Mouse (Mus musculus) limb, embryonic 11.5 days (tissue): ENCODE data around the gene Cux2. TPM values are rescaled to one million over a fixed set of nuclear protein-coding genes. Genes with fewer than 3 reads are reported as not detected.

Experiments
- ATAC-seq: fragments of 200-750 bp; cut with Nextera tagmentation; 2 replicates; pipeline ENCODE4 v1.8.0; 2017; ENCODE audit warnings: low read depth; ENCODE audit not compliant: insufficient number of reproducible peaks, low FRiP score, low TSS enrichment
- DNase-seq: peaks from one replicate; pipeline ENCODE4 v3.0.0-alpha.2; 2015; ENCODE audit warnings: low spot score
- H3K27ac ChIP-seq: fragments of 300-500 bp; sonication (generic); replicated peaks from 2 replicates; pipeline ENCODE4 v1.5.1; 2014; ENCODE audit warnings: low read depth, mild to moderate bottlenecking, low read length
- H3K27me3 ChIP-seq: fragments of 300-500 bp; sonication (generic); 2 replicates; pipeline ENCODE4 v1.6.1; 2014; ENCODE audit warnings: mild to moderate bottlenecking, low read length, mixed read lengths; ENCODE audit not compliant: control insufficient read depth, insufficient read depth
- H3K36me3 ChIP-seq: fragments of 300-500 bp; sonication (generic); 2 replicates; pipeline ENCODE4 v1.6.1; 2014; ENCODE audit warnings: mild to moderate bottlenecking, low read length, moderate library complexity, mixed read lengths; ENCODE audit not compliant: control insufficient read depth, insufficient read depth
- H3K4me1 ChIP-seq: fragments of 300-500 bp; sonication (generic); 2 replicates; pipeline ENCODE4 v1.6.1; 2014; ENCODE audit warnings: low read length, mixed read lengths; ENCODE audit not compliant: control insufficient read depth, insufficient read depth
- H3K4me2 ChIP-seq: fragments of 300-500 bp; sonication (generic); 2 replicates; pipeline ENCODE4 v1.6.1; 2014; ENCODE audit warnings: low read depth, mild to moderate bottlenecking, moderate library complexity; ENCODE audit not compliant: severe bottlenecking
- H3K4me3 ChIP-seq: fragments of 300-500 bp; sonication (generic); 2 replicates; pipeline ENCODE4 v1.5.1; 2014; ENCODE audit warnings: low read depth, low read length
- H3K9ac ChIP-seq: fragments of 300-500 bp; sonication (generic); 2 replicates; pipeline ENCODE4 v1.6.1; 2014; ENCODE audit warnings: mild to moderate bottlenecking, low read length
- H3K9me3 ChIP-seq: fragments of 300-500 bp; sonication (generic); 2 replicates; pipeline ENCODE4 v1.6.1; 2016; ENCODE audit warnings: low read length; ENCODE audit not compliant: control insufficient read depth
- WGBS: fragments of 180-500 bp; shearing (Covaris S2); extraction: QIAGEN DNeasy Blood & Tissue Kit; methylation state at CpG from one replicate; pipeline ENCODE4 v1.1.7; 2014; 5-methylcytosine and 5-hydroxymethylcytosine counted together
- microRNA-seq: library from miRNA; unstranded; fragments of <30 nt; microRNA quantifications from one replicate; pipeline ENCODE4, GENCODE M21; 2016
- polyA plus RNA-seq: library from polyadenylated mRNA; unstranded; fragments of >200 nt; fragmentation: Nextera tagmentation; extraction: Ambion mirVana; gene quantifications from 2 replicates; pipeline ENCODE4 v1.2.1, GENCODE M21; 2014

Gene Cux2
- polyA plus RNA-seq, 1 experiment from 2014 or later, result 3.7 TPM

DNA sequence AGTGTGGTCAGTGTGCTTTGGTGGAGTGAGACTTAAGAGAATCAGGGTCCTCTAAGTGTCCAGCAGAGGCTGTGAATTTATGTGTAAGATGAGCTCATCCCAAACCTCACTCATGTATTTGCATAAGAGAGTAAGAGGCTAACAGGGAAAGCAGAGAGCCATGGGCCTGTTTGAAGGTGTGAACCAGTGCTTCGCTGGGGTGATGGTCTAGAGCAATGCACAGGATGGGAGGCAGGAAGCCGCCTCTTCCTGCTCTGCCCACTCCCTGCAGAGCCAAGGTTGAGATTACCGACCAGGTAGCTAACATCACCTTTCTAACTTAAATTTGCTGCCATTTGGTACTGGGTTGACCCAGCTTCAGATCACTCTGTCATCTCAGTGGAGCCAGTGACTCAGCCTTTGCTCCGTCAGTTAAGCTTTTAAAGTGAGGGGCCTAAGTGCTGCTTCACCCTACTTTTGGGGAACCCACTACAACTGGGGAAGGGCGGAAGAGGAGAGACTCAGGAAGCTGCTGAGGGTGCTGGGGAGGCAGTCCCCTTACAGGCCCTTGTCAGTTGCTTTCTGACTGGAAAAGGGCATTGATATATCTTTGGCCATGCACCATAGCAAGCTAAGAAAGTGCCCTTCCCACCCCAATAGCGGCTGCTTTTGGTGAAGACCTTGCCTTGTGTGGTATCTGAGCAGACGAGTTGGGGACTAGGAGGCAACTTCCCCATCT lies 237.2 kb downstream of the Cux2 start:
- Histone ChIP-seq H3K4me3 (no peak overlapping the region), H3K27ac (no peak overlapping the region), H3K27me3 (no peaks in the 10 kb centered on the region), H3K4me1 (no peaks in the 10 kb centered on the region), H3K9ac (no peak overlapping the region), H3K4me2 (no peak overlapping the region), H3K36me3 (peaks cover 42% of the 10 kb centered on the region), H3K9me3 (no peaks in the 10 kb centered on the region)
- ATAC-seq (no peak), DNase-seq (no peak)
- WGBS, result 89% methylated on average over 7 of the region's 7 CpGs

DNA sequence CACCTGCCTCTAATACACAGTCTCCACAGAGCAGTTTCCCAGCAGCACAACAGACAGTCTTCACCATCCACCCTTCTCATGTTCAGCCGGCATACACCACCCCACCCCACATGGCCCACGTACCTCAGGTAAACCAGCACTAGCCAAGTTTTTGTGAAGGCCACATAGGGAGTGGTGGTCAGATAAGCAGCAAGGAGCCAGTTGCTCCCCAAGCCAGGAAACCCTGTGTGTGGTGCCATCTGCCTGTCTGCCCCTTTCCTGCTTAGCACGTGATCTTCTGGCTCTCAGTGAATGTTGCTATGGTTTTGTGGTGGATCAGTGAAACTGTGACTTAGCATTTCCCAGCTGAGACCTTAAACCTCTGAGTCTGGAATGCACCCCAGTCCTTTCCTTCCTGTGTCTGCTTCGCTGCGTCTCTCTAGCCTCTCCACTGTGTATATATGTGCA lies 238.4 kb downstream of the Cux2 start:
- H3K4me2 ChIP-seq, result no peak overlapping the region
- no peak for DNase-seq
- no peaks in the 10 kb centered on the region for H3K9me3 ChIP-seq
- 0 out of 2 replicates have a peak overlapping the region, but pooled peaks have one; percentile 24 for H3K27ac ChIP-seq
- no peak overlapping the region for H3K9ac ChIP-seq
- no peaks in the 10 kb centered on the region for H3K4me1 ChIP-seq
- WGBS, result 90% methylated on average over 5 of the region's 5 CpGs
- H3K27me3 ChIP-seq, result no peaks in the 10 kb centered on the region
- H3K36me3 ChIP-seq, result peaks cover 31% of the 10 kb centered on the region
- H3K4me3 ChIP-seq, result no peak overlapping the region
- ATAC-seq, result no peak

DNA sequence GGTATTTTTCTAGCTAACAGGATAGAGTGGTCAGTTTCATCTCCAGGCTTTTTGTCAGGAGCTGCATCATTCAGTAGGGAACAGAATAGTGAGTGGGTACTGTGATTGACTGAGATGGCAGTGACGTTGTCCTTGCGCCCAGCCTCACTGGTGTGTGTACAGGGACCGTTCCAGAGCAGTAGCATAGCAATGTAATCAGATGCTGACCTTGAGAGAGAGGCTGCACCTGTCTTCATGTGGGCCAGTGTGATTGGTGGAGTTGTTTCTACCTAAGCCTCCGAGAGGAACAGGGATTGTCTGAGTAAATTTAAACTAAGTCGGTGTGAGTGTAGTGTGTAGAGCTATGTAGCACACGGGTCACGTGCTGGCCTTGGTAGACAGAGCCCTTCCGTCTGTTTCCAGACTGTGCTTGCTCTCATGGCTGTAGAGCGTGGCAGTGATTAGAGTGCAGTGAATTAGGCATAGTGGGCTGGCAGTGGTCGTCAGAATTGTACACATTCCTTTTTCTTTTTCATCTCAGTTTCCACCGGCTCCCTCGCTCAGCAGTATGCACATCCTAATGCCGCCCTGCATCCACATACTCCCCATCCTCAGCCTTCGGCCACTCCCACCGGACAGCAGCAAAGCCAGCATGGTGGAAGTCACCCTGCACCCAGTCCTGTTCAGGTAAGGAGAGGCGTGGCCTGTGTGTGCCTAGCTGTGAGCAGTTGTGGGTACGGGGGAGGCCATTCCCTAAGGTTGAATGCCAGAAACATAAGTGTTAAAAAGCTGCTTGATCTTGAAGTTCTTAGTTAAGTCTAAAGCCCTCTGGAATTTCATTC lies 239.4 kb downstream of the Cux2 start:
- ATAC-seq, result no peak
- DNase-seq, result no peak

DNA sequence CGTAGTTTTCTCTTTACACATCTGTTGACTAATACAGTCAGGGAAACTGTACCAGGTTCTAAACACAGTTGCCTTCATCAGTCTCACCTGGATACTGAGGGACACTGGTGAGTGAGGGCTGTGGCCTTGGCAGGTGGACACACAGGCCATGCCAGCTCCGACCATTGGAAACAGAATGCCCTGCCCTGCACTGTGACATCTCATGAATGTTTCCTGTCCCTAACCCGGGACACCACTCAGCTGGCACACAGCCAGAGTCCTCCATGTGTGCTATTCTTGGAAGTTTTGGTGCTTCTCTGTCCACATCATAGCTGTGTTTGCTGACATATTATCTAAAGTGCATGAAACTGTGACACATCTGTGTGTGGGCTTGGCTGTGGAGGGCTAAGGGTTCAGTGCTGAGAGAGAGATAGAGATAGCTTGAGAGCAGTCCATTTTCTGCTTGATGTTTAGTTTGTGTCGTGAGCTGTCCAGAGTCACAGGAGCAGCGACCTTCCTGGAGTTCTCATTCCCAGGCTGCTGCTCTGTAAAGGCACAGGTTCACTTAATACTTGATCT lies 240.2 kb downstream of the Cux2 start:
- no peak overlapping the region for H3K4me2 ChIP-seq
- H3K27me3 ChIP-seq, result no peaks in the 10 kb centered on the region
- no peak overlapping the region for H3K9ac ChIP-seq
- no peaks in the 10 kb centered on the region for H3K9me3 ChIP-seq
- DNase-seq (no peak), ATAC-seq (no peak)
- no peak overlapping the region for H3K27ac ChIP-seq
- WGBS, result 80% methylated on average over 5 of the region's 5 CpGs
- peaks cover 27% of the 10 kb centered on the region for H3K36me3 ChIP-seq
- no peak overlapping the region for H3K4me3 ChIP-seq
- H3K4me1 ChIP-seq, result no peaks in the 10 kb centered on the region

More for the DNA sequence above, 239.4 kb downstream of the Cux2 start:
- Histone ChIP-seq H3K4me2 (no peak overlapping the region), H3K9me3 (no peaks in the 10 kb centered on the region), H3K27ac (no peak overlapping the region), H3K9ac (no peak overlapping the region), H3K4me1 (no peaks in the 10 kb centered on the region), H3K4me3 (no peak overlapping the region), H3K27me3 (no peaks in the 10 kb centered on the region), H3K36me3 (peaks cover 27% of the 10 kb centered on the region)
- 91% methylated on average over 17 of the region's 17 CpGs for WGBS

DNA sequence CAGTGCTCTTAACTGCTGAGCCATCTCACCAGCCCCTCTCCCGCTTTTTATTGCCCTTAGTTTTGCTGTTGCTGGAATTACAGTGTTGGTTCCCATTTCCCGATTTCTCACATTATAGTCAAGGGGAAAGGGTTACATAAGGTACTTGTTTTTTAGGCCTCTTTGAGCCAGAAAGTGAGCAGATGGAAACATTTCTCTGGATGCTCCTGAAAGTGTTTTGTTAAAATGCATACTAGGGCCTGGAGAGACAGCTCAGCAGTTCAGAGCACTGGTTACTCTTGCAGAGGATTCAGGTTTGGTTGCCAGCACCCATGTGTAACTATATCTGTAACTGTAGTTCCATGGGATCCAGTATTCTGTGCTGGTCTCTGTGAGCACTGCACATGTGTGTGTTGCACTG lies 241.7 kb downstream of the Cux2 start:
- DNase-seq, result no peak
- H3K9ac ChIP-seq, result no peak overlapping the region
- H3K27ac ChIP-seq, result no peak overlapping the region
- no peaks in the 10 kb centered on the region for H3K27me3 ChIP-seq
- no peak overlapping the region for H3K4me2 ChIP-seq
- peaks cover 21% of the 10 kb centered on the region for H3K36me3 ChIP-seq
- H3K4me3 ChIP-seq, result no peak overlapping the region
- H3K4me1 ChIP-seq, result no peaks in the 10 kb centered on the region
- ATAC-seq, result no peak
- 82% methylated on average over 2 of the region's 2 CpGs for WGBS
- H3K9me3 ChIP-seq, result no peaks in the 10 kb centered on the region

DNA sequence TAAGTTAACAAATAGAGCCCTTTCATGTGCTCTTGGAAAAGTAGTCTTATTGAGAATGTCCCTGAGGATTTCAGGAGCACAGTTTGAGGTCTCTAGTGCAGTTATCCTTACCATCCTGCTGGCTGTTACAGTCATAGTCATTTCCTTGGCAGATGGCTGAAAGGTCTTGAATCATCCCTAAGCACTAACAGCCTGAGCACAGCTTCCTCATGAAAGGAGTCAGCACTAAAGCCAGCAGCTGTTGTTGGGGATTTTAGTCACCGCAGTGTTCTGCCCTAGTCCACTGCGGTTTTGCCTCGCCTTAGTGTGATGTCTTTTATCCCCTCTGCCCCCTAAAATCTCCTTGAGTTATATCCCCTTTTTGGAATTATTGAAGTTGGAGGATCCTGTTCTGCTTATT lies 242.7 kb downstream of the Cux2 start:
- H3K27ac ChIP-seq, result no peak overlapping the region
- no peaks in the 10 kb centered on the region for H3K9me3 ChIP-seq
- no peak for DNase-seq
- no peak overlapping the region for H3K9ac ChIP-seq
- H3K4me1 ChIP-seq, result no peaks in the 10 kb centered on the region
- peaks cover 19% of the 10 kb centered on the region for H3K36me3 ChIP-seq
- no peaks in the 10 kb centered on the region for H3K27me3 ChIP-seq
- WGBS, result 89% methylated on average over 3 of the region's 3 CpGs
- H3K4me2 ChIP-seq, result no peak overlapping the region
- no peak overlapping the region for H3K4me3 ChIP-seq
- ATAC-seq, result no peak

Small RNA genes within 50 kb of the gene (microRNA-seq; reads per million reads assigned to microRNA genes)
- not detected for gene Mir7031

Other genes with a start within 250 kb of the Cux2 start
- gene Sh2b3, start 212.5 kb downstream of the Cux2 start, polyA plus RNA-seq, result 10.2 and 11.0 TPM in 2 replicates
- gene Pheta1, start 201.1 kb downstream of the Cux2 start, polyA plus RNA-seq, result 35.3 and 36.8 TPM in 2 replicates
- gene Myl2, start 50.8 kb upstream of the Cux2 start, polyA plus RNA-seq, result 3.4 TPM in 1 of 2 replicates, not detected in the other
- gene Ccdc63, start 90.7 kb upstream of the Cux2 start, polyA plus RNA-seq, result 0.04 TPM in 1 of 2 replicates, not detected in the other
- gene Ppp1cc, start 108.2 kb upstream of the Cux2 start, polyA plus RNA-seq, result 314 and 346 TPM in 2 replicates
- gene Hvcn1, start 156.7 kb upstream of the Cux2 start, polyA plus RNA-seq, result 6.0 and 8.5 TPM in 2 replicates
- 3.6 and 4.0 TPM in 2 replicates for gene Tctn1, start 214.4 kb upstream of the Cux2 start, polyA plus RNA-seq
- gene Pptc7, start 234.3 kb upstream of the Cux2 start, polyA plus RNA-seq, result 8.5 and 9.2 TPM in 2 replicates